Mouse (Mus musculus): ENCODE measurements around the gene Gm8439.

- TF ChIP-seq POLR2A (IDR thresholded peaks at IDR 0.05; ENCODE audit: insufficient read depth, low read depth, low read length) (no peak), CTCF (IDR thresholded peaks at IDR 0.05; ENCODE audit: insufficient read depth, low read depth, low read length) (no peak)
Measured at GRCm38 (mm10) chr4:120601774-120602173, 13.2 kb downstream of the Gm8439 start.
